Mouse (Mus musculus) layer of hippocampus, adult 8-10 months (tissue): Measurements from ENCODE around the gene Gm3448. TPM values are rescaled to one million over a fixed set of nuclear protein-coding genes. Genes with fewer than 3 reads are reported as not detected.
"Not testable (repeated sequence)": the region's sequence is repeated elsewhere in the genome, so short reads cannot be mapped to it uniquely, and the experiment has no call there.

ENCODE experiments used
- DNase-seq, 2 experiments: peaks; one replicate each; pipeline ENCODE4 v3.0.0; 2022; ENCODE audit warnings: low spot score in 2 of 2
- total RNA-seq, 4 experiments: library from RNA; stranded (reverse); gene quantifications; 2 replicates each; pipeline ENCODE4 v1.2.4; 2022

The Gm3448 gene
- total RNA-seq: 10 to 100 TPM in 1 of 4 experiments, 1 to 10 TPM in 3; 7.8 to 10.2 (median 9.7) TPM

- not testable (repeated sequence) for DNase-seq
Measured at GRCm38 (mm10) chr17:15041175-15041729, at the start of gene Gm3448, which contains the start of the genes Ermard and Tcte3. Gene Gm3448 (minus strand): TSS chr17:15041537. Gene Ermard (plus strand): TSS chr17:15041208. Gene Tcte3 (minus strand): TSS chr17:15041488.

- no peak for DNase-seq
Measured at GRCm38 (mm10) chr17:15088591-15089001, 47.3 kb upstream of the Gm3448 start.

GRCm38 (mm10) chr17:15088166-15088565, 46.8 kb upstream of the Gm3448 start:
- DNase-seq: no peak

GRCm38 (mm10) chr17:15085006-15085405, 43.7 kb upstream of the Gm3448 start:
- no peak for DNase-seq

GRCm38 (mm10) chr17:15084226-15084848, 43.0 kb upstream of the Gm3448 start:
- no peak for DNase-seq

GRCm38 (mm10) chr17:15077536-15077935, 36.2 kb upstream of the Gm3448 start:
- peak; percentile 38 to 40 for DNase-seq

GRCm38 (mm10) chr17:15075033-15075432, 33.7 kb upstream of the Gm3448 start:
- DNase-seq: no peak

GRCm38 (mm10) chr17:15072211-15072610, 30.9 kb upstream of the Gm3448 start:
- DNase-seq: no peak

GRCm38 (mm10) chr17:15069124-15069523, 27.8 kb upstream of the Gm3448 start:
- peak in 1 of 2 experiments; percentile 47 for DNase-seq

- no peak for DNase-seq
Measured at GRCm38 (mm10) chr17:15068040-15068792, 26.9 kb upstream of the Gm3448 start.

GRCm38 (mm10) chr17:15066911-15067310, 25.6 kb upstream of the Gm3448 start:
- no peak for DNase-seq

- no peak for DNase-seq
Measured at GRCm38 (mm10) chr17:15066066-15066465, 24.7 kb upstream of the Gm3448 start.

- DNase-seq: peak; percentile 50 to 65
Measured at GRCm38 (mm10) chr17:15065391-15066024, 24.2 kb upstream of the Gm3448 start.

- DNase-seq: no peak
Measured at GRCm38 (mm10) chr17:15060356-15060755, 19.0 kb upstream of the Gm3448 start.

- DNase-seq: no peak
Measured at GRCm38 (mm10) chr17:15059646-15060045, 18.3 kb upstream of the Gm3448 start.

- DNase-seq: no peak
Measured at GRCm38 (mm10) chr17:15058161-15058591, 16.8 kb upstream of the Gm3448 start.

GRCm38 (mm10) chr17:15055925-15056324, 14.6 kb upstream of the Gm3448 start:
- peak; percentile 80 to 85 for DNase-seq

GRCm38 (mm10) chr17:15053829-15054200, 12.5 kb upstream of the Gm3448 start:
- DNase-seq: peak in 1 of 2 experiments; percentile 0

GRCm38 (mm10) chr17:15053183-15053828, 12.0 kb upstream of the Gm3448 start:
- not testable (repeated sequence) for DNase-seq

- DNase-seq: not testable (repeated sequence)
Measured at GRCm38 (mm10) chr17:15052766-15053165, 11.4 kb upstream of the Gm3448 start.

- not testable (repeated sequence) for DNase-seq
Measured at GRCm38 (mm10) chr17:15050338-15050737, 9.0 kb upstream of the Gm3448 start.
